Mouse (Mus musculus): Measurements from ENCODE around the gene 5430427O19Rik. TPM values are rescaled to one million over a fixed set of nuclear protein-coding genes. Genes with fewer than 3 reads are reported as not detected.
A peak's percentile ranks its signal among the peaks of the same experiment; 100 is the strongest.

5430427O19Rik gene
- total and polyA plus RNA-seq, 2 experiments from 2014 or later = not detected

DNA sequence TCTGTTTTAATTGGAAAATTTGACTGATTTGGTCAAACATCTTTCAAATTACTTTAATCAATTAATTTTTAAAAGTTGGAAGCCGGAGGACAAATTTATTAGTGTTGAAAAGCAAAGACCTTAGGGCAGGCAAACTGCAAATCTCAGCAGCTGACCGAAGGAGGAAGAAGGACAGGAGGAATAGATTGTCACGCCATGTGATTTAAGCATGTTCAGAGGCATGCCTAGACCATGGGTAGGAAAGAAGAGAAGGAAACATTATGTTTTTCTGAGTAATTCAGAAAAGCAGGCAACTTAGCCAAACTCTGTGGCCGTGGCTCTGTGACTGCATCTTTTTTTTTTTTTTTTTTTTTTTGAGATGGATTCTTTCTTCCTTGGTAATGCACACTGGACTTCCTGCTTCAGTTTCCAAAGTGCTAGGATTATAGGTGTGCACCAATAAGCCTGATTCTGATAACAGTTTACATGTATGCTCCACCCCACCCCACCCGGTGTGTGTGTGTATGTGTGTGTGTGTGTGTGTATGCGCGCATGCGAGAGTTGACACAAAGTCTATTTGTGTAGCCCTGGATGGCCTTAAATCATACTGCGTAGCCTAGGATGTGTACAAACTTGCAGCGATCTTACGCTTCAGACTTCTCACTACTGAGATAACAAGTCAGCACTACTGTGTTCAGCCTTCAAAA, 1.4 kb downstream of the 5430427O19Rik start:
- no peak for TF ChIP-seq CTCF (IDR thresholded peaks at IDR 0.05; ENCODE audit: low read depth)
- Histone ChIP-seq H3K4me3 (ENCODE audit: low read length) (no peak overlapping the region), H3K4me2 (ENCODE audit: low read depth, low read length) (no peak overlapping the region), H3K27ac (no peak overlapping the region), H3K9ac (replicated peaks; ENCODE audit: low read length) (no peak overlapping the region), H3K27me3 (ENCODE audit: insufficient read depth, low read length) (no peaks in the 10 kb centered on the region), H3K36me3 (ENCODE audit: insufficient read depth, low read length) (no peaks in the 10 kb centered on the region), H3K4me1 (ENCODE audit: insufficient read depth, low read length) (no peaks in the 10 kb centered on the region), H3K9me3 (ENCODE audit: low read length) (no peaks in the 10 kb centered on the region)
- no peak for ATAC-seq
- DNase-seq (ENCODE audit: low spot score) = no peak
- 93% methylated on average over 11 of the region's 11 CpGs for WGBS

DNA sequence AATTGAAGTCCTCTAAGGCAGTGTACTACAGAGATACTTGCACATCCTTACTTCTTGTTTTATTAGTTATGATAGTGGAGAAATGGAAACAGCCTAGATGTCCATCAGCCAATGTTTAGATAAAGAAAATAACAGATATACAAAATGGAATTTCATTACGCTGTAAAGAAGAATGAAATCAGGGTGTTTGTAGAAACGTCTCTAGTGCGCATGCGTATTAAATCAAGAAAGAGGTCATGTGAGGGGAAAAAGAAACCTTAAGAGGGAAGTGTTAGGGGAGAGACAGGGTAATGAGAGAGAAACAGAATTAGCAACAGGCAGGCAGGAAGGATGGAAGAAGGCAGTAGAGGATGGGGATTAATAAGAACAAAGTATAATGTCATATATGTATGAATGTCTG, 4.2 kb downstream of the 5430427O19Rik start:
- no peak overlapping the region for H3K27ac ChIP-seq
- 95% methylated on average over 4 of the region's 4 CpGs for WGBS

DNA sequence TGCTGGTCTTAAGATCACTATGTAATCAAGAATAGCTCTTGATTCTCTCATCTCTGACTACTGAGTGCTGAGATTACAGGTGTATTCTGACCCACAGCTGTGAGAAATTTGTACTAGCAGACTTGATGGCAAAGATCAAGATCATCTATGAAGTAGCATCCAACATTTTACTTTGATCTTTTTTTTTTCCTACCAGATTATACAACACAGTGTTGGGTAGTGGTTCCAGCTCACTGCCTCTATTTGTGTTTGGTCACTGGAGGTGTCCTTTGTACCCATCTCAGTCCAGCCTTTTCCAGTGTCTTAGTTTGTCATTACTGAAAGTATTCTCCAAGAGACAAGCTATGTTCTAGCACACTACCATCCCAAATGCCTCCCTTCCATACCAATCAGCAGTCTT, 5.8 kb downstream of the 5430427O19Rik start:
- H3K4me3 ChIP-seq (ENCODE audit: low read length) = no peak overlapping the region
- no peak for ATAC-seq
- no peak for TF ChIP-seq CTCF (IDR thresholded peaks at IDR 0.05; ENCODE audit: low read depth)
- H3K4me2 ChIP-seq (ENCODE audit: low read depth, low read length) = no peak overlapping the region
- H3K27me3 ChIP-seq (ENCODE audit: insufficient read depth, low read length) = no peaks in the 10 kb centered on the region
- no peak for DNase-seq (ENCODE audit: low spot score)
- no peaks in the 10 kb centered on the region for H3K36me3 ChIP-seq (ENCODE audit: insufficient read depth, low read length)
- no peaks in the 10 kb centered on the region for H3K9me3 ChIP-seq (ENCODE audit: low read length)
- no peak overlapping the region for H3K9ac ChIP-seq (replicated peaks; ENCODE audit: low read length)
- H3K4me1 ChIP-seq (ENCODE audit: insufficient read depth, low read length) = no peaks in the 10 kb centered on the region
- H3K27ac ChIP-seq = no peak overlapping the region

More for the DNA sequence above, 4.2 kb downstream of the 5430427O19Rik start:
- no peak overlapping the region for H3K9ac ChIP-seq (replicated peaks; ENCODE audit: low read length)
- DNase-seq (ENCODE audit: low spot score) (no peak), ATAC-seq (no peak)
- H3K9me3 ChIP-seq (ENCODE audit: low read length) = no peaks in the 10 kb centered on the region
- no peak overlapping the region for H3K4me2 ChIP-seq (ENCODE audit: low read depth, low read length)
- no peak overlapping the region for H3K4me3 ChIP-seq (ENCODE audit: low read length)
- H3K4me1 ChIP-seq (ENCODE audit: insufficient read depth, low read length) = no peaks in the 10 kb centered on the region
- TF ChIP-seq CTCF (IDR thresholded peaks at IDR 0.05; ENCODE audit: low read depth) = no peak
- no peaks in the 10 kb centered on the region for H3K36me3 ChIP-seq (ENCODE audit: insufficient read depth, low read length)
- no peaks in the 10 kb centered on the region for H3K27me3 ChIP-seq (ENCODE audit: insufficient read depth, low read length)

DNA sequence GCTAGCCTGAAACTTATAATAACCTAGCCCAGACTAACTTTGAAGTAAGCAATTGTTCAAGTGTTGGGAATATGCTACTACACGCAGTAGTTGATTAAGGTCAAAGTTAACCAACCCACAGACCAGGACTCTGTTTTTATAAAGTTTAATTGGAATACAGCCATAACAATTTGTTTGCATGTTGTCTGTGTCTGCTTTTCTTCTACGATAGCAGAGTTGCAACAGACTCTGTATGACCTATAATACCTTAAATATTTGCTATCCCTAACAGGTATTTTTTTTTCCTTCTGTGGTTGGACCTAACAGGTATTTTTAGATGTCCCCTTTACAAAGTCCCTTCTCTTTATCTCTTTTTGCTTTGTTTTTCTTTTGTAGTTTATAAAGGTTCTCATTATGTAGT, 7.6 kb downstream of the 5430427O19Rik start:
- no peak overlapping the region for H3K4me3 ChIP-seq (ENCODE audit: low read length)
- H3K36me3 ChIP-seq (ENCODE audit: insufficient read depth, low read length) = no peaks in the 10 kb centered on the region
- H3K4me1 ChIP-seq (ENCODE audit: insufficient read depth, low read length) = no peaks in the 10 kb centered on the region
- H3K9ac ChIP-seq (replicated peaks; ENCODE audit: low read length) = no peak overlapping the region
- no peaks in the 10 kb centered on the region for H3K27me3 ChIP-seq (ENCODE audit: insufficient read depth, low read length)
- DNase-seq (ENCODE audit: low spot score) = no peak
- WGBS = 79% methylated on average over 2 of the region's 2 CpGs
- no peak for TF ChIP-seq CTCF (IDR thresholded peaks at IDR 0.05; ENCODE audit: low read depth)
- H3K9me3 ChIP-seq (ENCODE audit: low read length) = no peaks in the 10 kb centered on the region
- H3K4me2 ChIP-seq (ENCODE audit: low read depth, low read length) = no peak overlapping the region
- ATAC-seq = no peak
- no peak overlapping the region for H3K27ac ChIP-seq

GRCm38 (mm10) chrX:85878293-85878692, 8.1 kb downstream of the 5430427O19Rik start:
- DNase-seq (ENCODE audit: low spot score) = no peak
- TF ChIP-seq CTCF (IDR thresholded peaks at IDR 0.05; ENCODE audit: low read depth) = no peak
- no peaks in the 10 kb centered on the region for H3K36me3 ChIP-seq (ENCODE audit: insufficient read depth, low read length)
- H3K27me3 ChIP-seq (ENCODE audit: insufficient read depth, low read length) = no peaks in the 10 kb centered on the region
- H3K4me1 ChIP-seq (ENCODE audit: insufficient read depth, low read length) = no peaks in the 10 kb centered on the region
- H3K4me2 ChIP-seq (ENCODE audit: low read depth, low read length) = no peak overlapping the region
- no peak overlapping the region for H3K4me3 ChIP-seq (ENCODE audit: low read length)
- H3K27ac ChIP-seq = no peak overlapping the region
- no peaks in the 10 kb centered on the region for H3K9me3 ChIP-seq (ENCODE audit: low read length)
- no peak for ATAC-seq
- no peak overlapping the region for H3K9ac ChIP-seq (replicated peaks; ENCODE audit: low read length)

GRCm38 (mm10) chrX:85879198-85879977, 9.2 kb downstream of the 5430427O19Rik start:
- no peaks in the 10 kb centered on the region for H3K4me1 ChIP-seq (ENCODE audit: insufficient read depth, low read length)
- H3K27ac ChIP-seq = no peak overlapping the region
- TF ChIP-seq CTCF (IDR thresholded peaks at IDR 0.05; ENCODE audit: low read depth) = peak; percentile 66
- H3K4me3 ChIP-seq (ENCODE audit: low read length) = no peak overlapping the region
- no peaks in the 10 kb centered on the region for H3K36me3 ChIP-seq (ENCODE audit: insufficient read depth, low read length)
- WGBS = 62% methylated on average over 7 of the region's 7 CpGs
- DNase-seq (ENCODE audit: low spot score) = peak; percentile 49
- H3K9me3 ChIP-seq (ENCODE audit: low read length) = no peaks in the 10 kb centered on the region
- no peak overlapping the region for H3K9ac ChIP-seq (replicated peaks; ENCODE audit: low read length)
- no peak overlapping the region for H3K4me2 ChIP-seq (ENCODE audit: low read depth, low read length)
- no peak for ATAC-seq
- H3K27me3 ChIP-seq (ENCODE audit: insufficient read depth, low read length) = no peaks in the 10 kb centered on the region

DNA sequence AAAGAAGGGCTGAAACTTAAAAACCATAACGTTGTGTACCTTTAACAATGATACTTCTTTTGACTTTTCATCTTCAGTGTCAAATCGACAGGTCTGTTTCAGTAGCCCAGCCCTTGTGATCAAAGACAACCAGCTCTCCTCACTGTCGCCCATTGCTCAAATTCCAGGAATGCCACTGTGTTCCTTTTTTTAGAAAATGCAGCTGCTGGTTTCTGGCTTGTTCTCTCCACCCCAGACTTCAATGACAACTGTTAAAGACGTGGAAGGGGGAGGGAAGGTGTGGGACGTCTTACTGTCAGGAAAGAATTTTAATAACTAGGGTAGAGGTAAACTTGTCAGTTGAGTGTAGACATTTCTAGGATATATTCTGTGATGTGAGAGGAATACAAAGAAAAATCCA, 16.5 kb downstream of the 5430427O19Rik start:
- TF ChIP-seq CTCF (IDR thresholded peaks at IDR 0.05; ENCODE audit: low read depth) = no peak
- WGBS = 47% methylated on average over 5 of the region's 5 CpGs
- H3K9me3 ChIP-seq (ENCODE audit: low read length) = no peaks in the 10 kb centered on the region
- no peak overlapping the region for H3K4me2 ChIP-seq (ENCODE audit: low read depth, low read length)
- no peaks in the 10 kb centered on the region for H3K27me3 ChIP-seq (ENCODE audit: insufficient read depth, low read length)
- H3K4me3 ChIP-seq (ENCODE audit: low read length) = no peak overlapping the region
- H3K36me3 ChIP-seq (ENCODE audit: insufficient read depth, low read length) = no peaks in the 10 kb centered on the region
- H3K4me1 ChIP-seq (ENCODE audit: insufficient read depth, low read length) = no peaks in the 10 kb centered on the region
- H3K9ac ChIP-seq (replicated peaks; ENCODE audit: low read length) = no peak overlapping the region
- no peak for DNase-seq (ENCODE audit: low spot score)
- no peak for ATAC-seq
- no peak overlapping the region for H3K27ac ChIP-seq
